In genomic region chr8:123064072-123064471, GRCm38 (mm10) we compare ENCODE assay signal across 8 mouse cellular contexts. TPM values are rescaled to one million over a fixed set of nuclear protein-coding genes. Genes with fewer than 3 reads are reported as not detected.
DNase-seq lines count a peak whose midpoint lies in the region; ATAC-seq and TF ChIP-seq lines count a peak whose summit lies in the region.

No protein-coding gene starts in this region.

- H3K4me2 ChIP-seq in hindbrain, embryonic 11.5 days (replicated peaks; ENCODE audit: low read depth, low read length), result 0 out of 2 replicates have a peak overlapping the region, but pooled peaks have one; percentile 73
- H3K4me2 ChIP-seq in kidney, embryonic 14.5 days (replicated peaks; ENCODE audit: low read depth, low read length), result no peak overlapping the region

- peaks cover 19% of the 10 kb centered on the region for H3K36me3 ChIP-seq in heart, embryonic 10.5 days
- H3K36me3 ChIP-seq in G1E (replicated peaks), result peaks cover 59% of the 10 kb centered on the region
- no peaks in the 10 kb centered on the region for H3K36me3 ChIP-seq in hindbrain, embryonic 11.5 days (ENCODE audit: control insufficient read depth, insufficient read depth, low read length)
- peaks cover 21% of the 10 kb centered on the region for H3K36me3 ChIP-seq in midbrain, embryonic 10.5 days
- H3K36me3 ChIP-seq in kidney, embryonic 14.5 days (ENCODE audit: control insufficient read depth, insufficient read depth, low read length), result peaks cover 13% of the 10 kb centered on the region; the same call in 1 of the 2 replicates

- peak overlapping the region; percentile 99 for H3K27ac ChIP-seq in heart, embryonic 10.5 days
- H3K27ac ChIP-seq in hindbrain, embryonic 11.5 days (ENCODE audit: low read depth, low read length), result no peak overlapping the region
- H3K27ac ChIP-seq in midbrain, embryonic 10.5 days (replicated peaks), result peak overlapping the region; percentile 99
- H3K27ac ChIP-seq in kidney, embryonic 14.5 days (ENCODE audit: low read depth, low read length), result no peak overlapping the region

- peaks cover 25% of the 10 kb centered on the region for H3K4me1 ChIP-seq in heart, embryonic 10.5 days
- H3K4me1 ChIP-seq in G1E (ENCODE audit: insufficient read depth, low read depth, low read length), result peaks cover 35% of the 10 kb centered on the region
- peaks cover 2% of the 10 kb centered on the region; the same call in 1 of the 2 replicates for H3K4me1 ChIP-seq in hindbrain, embryonic 11.5 days (replicated peaks; ENCODE audit: control insufficient read depth, insufficient read depth, low read length)
- peaks cover 29% of the 10 kb centered on the region for H3K4me1 ChIP-seq in midbrain, embryonic 10.5 days
- H3K4me1 ChIP-seq in kidney, embryonic 14.5 days (ENCODE audit: control insufficient read depth, insufficient read depth, low read length), result peaks cover 16% of the 10 kb centered on the region

- peak overlapping the region; percentile 93; the same call in 1 of the 2 replicates for H3K4me3 ChIP-seq in heart, embryonic 10.5 days
- peak overlapping the region; percentile 85; the same call in 1 of the 2 replicates for H3K4me3 ChIP-seq in G1E (ENCODE audit: low read depth, low read length)
- no peak overlapping the region for H3K4me3 ChIP-seq in hindbrain, embryonic 11.5 days (ENCODE audit: low read depth, low read length)
- H3K4me3 ChIP-seq in midbrain, embryonic 10.5 days, result peak overlapping the region; percentile 88
- no peak overlapping the region for H3K4me3 ChIP-seq in kidney, embryonic 14.5 days (ENCODE audit: low read length)

- no peaks in the 10 kb centered on the region for H3K27me3 ChIP-seq in heart, embryonic 10.5 days (ENCODE audit: insufficient read depth, poor library complexity, severe bottlenecking)
- H3K27me3 ChIP-seq in G1E (ENCODE audit: insufficient read depth, low read length), result no peaks in the 10 kb centered on the region
- H3K27me3 ChIP-seq in hindbrain, embryonic 11.5 days (ENCODE audit: control insufficient read depth, insufficient read depth, low read length), result no peaks in the 10 kb centered on the region
- no peaks in the 10 kb centered on the region for H3K27me3 ChIP-seq in midbrain, embryonic 10.5 days (ENCODE audit: low read depth, poor library complexity, severe bottlenecking)
- no peaks in the 10 kb centered on the region for H3K27me3 ChIP-seq in kidney, embryonic 14.5 days (ENCODE audit: control insufficient read depth, insufficient read depth, low read length)

- DNase-seq in heart, embryonic 10.5 days (ENCODE audit: low spot score), result no peak
- no peak for DNase-seq in heart, adult 9 months (ENCODE audit: low spot score in 2 of 2)
- DNase-seq in G1E (ENCODE audit: low spot score) (no peak), adipocyte (ENCODE audit: low spot score) (no peak)
- DNase-seq in hindbrain, embryonic 11.5 days (ENCODE audit: low spot score), result no peak
- DNase-seq in midbrain, embryonic 10.5 days (ENCODE audit: low spot score), result no peak
- no peak for DNase-seq in left cerebral cortex, postnatal 25 days (ENCODE audit: low spot score in 2 of 2)

- intact Hi-C loops in left cerebral cortex, postnatal 25 days (cut with DNase I), result loop anchor here (2.0 to 10.0 kb wide), 2 partner anchors 39 to 449 kb away; partner anchors contain the start of genes Galns, Rpl13 and Trappc2l

- H3K9ac ChIP-seq in hindbrain, embryonic 11.5 days (ENCODE audit: low read depth, low read length), result no peak overlapping the region
- H3K9ac ChIP-seq in kidney, embryonic 14.5 days (ENCODE audit: low read depth, low read length), result no peak overlapping the region

- 89% methylated on average over 4 of the region's 4 CpGs for WGBS in heart, embryonic 10.5 days
- WGBS in hindbrain, embryonic 11.5 days, result 93% methylated on average over 4 of the region's 4 CpGs
- WGBS in midbrain, embryonic 10.5 days, result 90% methylated on average over 4 of the region's 4 CpGs
- 65% methylated on average over 4 of the region's 4 CpGs for WGBS in kidney, embryonic 14.5 days

- ATAC-seq in G1E (ENCODE audit: extremely low read depth, insufficient number of reproducible peaks, low FRiP score, poor library complexity, severe bottlenecking), result no peak
- ATAC-seq in hindbrain, embryonic 11.5 days (ENCODE audit: low FRiP score), result no peak
- ATAC-seq in kidney, embryonic 14.5 days (ENCODE audit: low FRiP score, low TSS enrichment), result no peak

- H3K9me3 ChIP-seq in heart, embryonic 10.5 days, result no peaks in the 10 kb centered on the region
- H3K9me3 ChIP-seq in G1E (replicated peaks), result no peaks in the 10 kb centered on the region
- H3K9me3 ChIP-seq in hindbrain, embryonic 11.5 days (ENCODE audit: control insufficient read depth, low read length), result no peaks in the 10 kb centered on the region
- H3K9me3 ChIP-seq in midbrain, embryonic 10.5 days (replicated peaks), result no peaks in the 10 kb centered on the region
- H3K9me3 ChIP-seq in kidney, embryonic 14.5 days (ENCODE audit: control insufficient read depth, low read length), result no peaks in the 10 kb centered on the region

- no peak for TF ChIP-seq CTCF in G1E (IDR thresholded peaks at IDR 0.05; ENCODE audit: low read depth, low read length)

RNA-seq across cellular contexts. Expression of gene Spg7, which starts 1.3 kb away (rescaled TPM):
- 57.4 and 63.0 TPM in 2 replicates for polyA plus RNA-seq in heart, embryonic 10.5 days (2016; fragmentation: Nextera tagmentation; extraction: Ambion mirVana)
- total RNA-seq in G1E (2014; fragmentation: Nextera tagmentation) (11.7 and 14.2 TPM in 2 replicates), G1E (2017) (36.7 and 40.2 TPM in 2 replicates)
- 20.9 and 22.6 TPM in 2 replicates for polyA plus RNA-seq in G1E (2012)
- 39.6 and 45.8 TPM in 2 replicates for polyA plus RNA-seq in hindbrain, embryonic 11.5 days (2014; fragmentation: Nextera tagmentation; extraction: Ambion mirVana)
- 49.5 and 50.9 TPM in 2 replicates for polyA plus RNA-seq in midbrain, embryonic 10.5 days (2016; fragmentation: Nextera tagmentation; extraction: Ambion mirVana)
- 45.9 and 51.2 TPM in 2 replicates for polyA plus RNA-seq in kidney, embryonic 14.5 days (2014; fragmentation: Nextera tagmentation; extraction: Ambion mirVana)
- total RNA-seq in left cerebral cortex, postnatal 25 days (2021), result 10 to 100 TPM; 64.3 to 68.6 TPM

RNA-seq across cellular contexts. Expression of gene Ankrd11, which starts 22.0 kb away (rescaled TPM):
- polyA plus RNA-seq in heart, embryonic 10.5 days (2016; fragmentation: Nextera tagmentation; extraction: Ambion mirVana), result 32.9 TPM in 2 replicates
- total RNA-seq in G1E (2014; fragmentation: Nextera tagmentation), result 115 and 128 TPM in 2 replicates
- 51.5 and 57.3 TPM in 2 replicates for total RNA-seq in G1E (2017)
- 90.7 and 96.3 TPM in 2 replicates for polyA plus RNA-seq in G1E (2012)
- 52.7 and 68.2 TPM in 2 replicates for polyA plus RNA-seq in hindbrain, embryonic 11.5 days (2014; fragmentation: Nextera tagmentation; extraction: Ambion mirVana)
- polyA plus RNA-seq in midbrain, embryonic 10.5 days (2016; fragmentation: Nextera tagmentation; extraction: Ambion mirVana), result 29.5 TPM in 2 replicates
- polyA plus RNA-seq in kidney, embryonic 14.5 days (2014; fragmentation: Nextera tagmentation; extraction: Ambion mirVana), result 44.3 and 55.5 TPM in 2 replicates
- total RNA-seq in left cerebral cortex, postnatal 25 days (2021), result 100 to 1,000 TPM; 147 to 152 TPM

RNA-seq across cellular contexts. Expression of gene Rpl13, which starts 38.1 kb away (rescaled TPM):
- polyA plus RNA-seq in heart, embryonic 10.5 days (2016; fragmentation: Nextera tagmentation; extraction: Ambion mirVana), result 1,165 and 1,266 TPM in 2 replicates
- 835 and 904 TPM in 2 replicates for total RNA-seq in G1E (2014; fragmentation: Nextera tagmentation)
- total RNA-seq in G1E (2017), result 3,495 and 3,523 TPM in 2 replicates
- polyA plus RNA-seq in G1E (2012), result 4,220 and 5,023 TPM in 2 replicates
- polyA plus RNA-seq in hindbrain, embryonic 11.5 days (2014; fragmentation: Nextera tagmentation; extraction: Ambion mirVana), result 1,308 and 1,334 TPM in 2 replicates
- 1,200 and 1,392 TPM in 2 replicates for polyA plus RNA-seq in midbrain, embryonic 10.5 days (2016; fragmentation: Nextera tagmentation; extraction: Ambion mirVana)
- polyA plus RNA-seq in kidney, embryonic 14.5 days (2014; fragmentation: Nextera tagmentation; extraction: Ambion mirVana), result 1,702 and 2,075 TPM in 2 replicates
- total RNA-seq in left cerebral cortex, postnatal 25 days (2021), result 100 to 1,000 TPM; 350 to 359 TPM

RNA-seq across cellular contexts. Expression of gene Cpne7, which starts 53.1 kb away (rescaled TPM):
- 0.76 and 1.5 TPM in 2 replicates for polyA plus RNA-seq in heart, embryonic 10.5 days (2016; fragmentation: Nextera tagmentation; extraction: Ambion mirVana)
- total RNA-seq in G1E (2014; fragmentation: Nextera tagmentation) (3.1 and 4.3 TPM in 2 replicates), G1E (2017) (3.6 and 6.1 TPM in 2 replicates)
- 11.1 and 11.2 TPM in 2 replicates for polyA plus RNA-seq in G1E (2012)
- polyA plus RNA-seq in hindbrain, embryonic 11.5 days (2014; fragmentation: Nextera tagmentation; extraction: Ambion mirVana), result 0.10 and 0.45 TPM in 2 replicates
- polyA plus RNA-seq in midbrain, embryonic 10.5 days (2016; fragmentation: Nextera tagmentation; extraction: Ambion mirVana), result 0.32 and 0.39 TPM in 2 replicates
- 0.11 and 0.41 TPM in 2 replicates for polyA plus RNA-seq in kidney, embryonic 14.5 days (2014; fragmentation: Nextera tagmentation; extraction: Ambion mirVana)
- 10 to 100 TPM; 47.5 to 62.6 TPM for total RNA-seq in left cerebral cortex, postnatal 25 days (2021)

Comparison
In these comparisons a context has a peak if more than half of its experiments do, and no peak if none do; other contexts are left out.
1. H3K27ac ChIP-seq: peak in heart, embryonic 10.5 days (single experiment) and midbrain, embryonic 10.5 days (single experiment); none in hindbrain, embryonic 11.5 days (single experiment) and kidney, embryonic 14.5 days (single experiment).
2. H3K4me3 ChIP-seq: peak in heart, embryonic 10.5 days (single experiment), G1E (single experiment) and midbrain, embryonic 10.5 days (single experiment); none in hindbrain, embryonic 11.5 days (single experiment) and kidney, embryonic 14.5 days (single experiment).